Mouse (Mus musculus) c-Kit-positive CD71-negative TER-119-negative erythroid progenitor cells, embryonic 14.5 days (primary cell): ENCODE data around the gene Mrs2.
"Not testable (repeated sequence)": the region's sequence is repeated elsewhere in the genome, so short reads cannot be mapped to it uniquely, and the experiment has no call there.

Experiments used
- DNase-seq: peaks from one replicate; pipeline ENCODE4 v3.0.0-alpha.2; 2013; ENCODE audit warnings: low read depth

Mrs2 gene

DNA sequence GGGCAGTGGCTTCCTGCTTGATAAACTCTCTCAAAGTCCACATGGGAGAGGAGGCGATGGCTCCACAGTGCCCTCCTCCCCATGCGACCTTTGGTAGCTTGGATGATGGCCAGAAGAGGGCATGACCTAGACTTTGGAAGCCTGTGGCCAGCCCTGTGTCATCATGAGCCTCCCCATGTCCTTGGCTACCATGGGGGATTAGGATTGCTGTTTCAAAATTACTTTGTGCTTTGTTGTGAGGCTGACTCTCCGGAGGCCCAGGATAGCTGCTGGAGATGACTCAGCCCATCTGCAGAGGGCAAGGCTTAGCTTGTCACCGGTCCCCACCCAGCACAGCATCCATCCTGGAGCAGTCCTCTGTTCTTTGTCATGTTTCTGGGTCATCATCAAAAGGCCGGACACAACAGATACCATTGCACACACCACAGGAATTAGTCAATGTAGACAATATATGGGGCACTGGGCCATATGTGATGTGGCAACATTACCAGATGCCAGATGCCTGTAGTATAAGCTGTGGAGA is 42.3 kb downstream of the Mrs2 start:
- DNase-seq: no peak

DNA sequence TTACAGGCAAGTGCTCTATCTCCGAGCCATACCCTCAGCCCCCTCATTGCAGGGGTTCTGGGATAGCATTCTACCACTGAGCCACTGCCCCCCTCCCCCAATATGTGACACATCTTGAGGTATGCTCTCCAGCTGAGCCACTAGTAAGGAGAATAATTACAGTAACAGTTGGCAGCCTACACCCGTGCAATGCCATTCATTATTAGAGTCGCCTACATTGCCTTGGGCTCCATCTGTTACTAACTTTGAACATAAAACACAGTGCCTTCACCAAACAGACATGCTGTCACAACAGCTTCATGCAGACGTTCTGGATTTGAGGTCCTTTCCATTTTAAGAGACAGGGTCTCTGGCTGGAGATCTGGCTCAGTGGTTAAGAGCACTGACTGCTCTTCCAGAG is 43.8 kb downstream of the Mrs2 start:
- DNase-seq: no peak

DNA sequence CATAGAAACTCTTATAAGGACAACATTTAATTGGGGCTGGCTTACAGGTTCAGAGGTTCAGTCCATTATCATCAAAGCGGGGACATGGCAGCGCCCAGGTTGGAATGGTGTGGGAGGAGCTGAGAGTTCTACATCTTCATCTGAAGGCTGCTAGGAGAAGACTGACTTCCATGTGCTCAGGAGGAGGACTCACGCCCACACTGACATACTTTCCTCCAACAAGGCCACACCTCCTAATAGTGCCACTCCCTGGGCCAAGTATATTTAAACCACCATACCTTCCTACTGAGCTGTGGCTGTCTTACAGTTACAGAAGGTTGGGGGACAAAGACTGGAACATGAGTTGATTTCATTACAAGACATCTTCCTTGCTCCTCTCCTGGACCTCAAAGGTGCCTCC is 48.4 kb downstream of the Mrs2 start:
- not testable (repeated sequence) for DNase-seq

DNA sequence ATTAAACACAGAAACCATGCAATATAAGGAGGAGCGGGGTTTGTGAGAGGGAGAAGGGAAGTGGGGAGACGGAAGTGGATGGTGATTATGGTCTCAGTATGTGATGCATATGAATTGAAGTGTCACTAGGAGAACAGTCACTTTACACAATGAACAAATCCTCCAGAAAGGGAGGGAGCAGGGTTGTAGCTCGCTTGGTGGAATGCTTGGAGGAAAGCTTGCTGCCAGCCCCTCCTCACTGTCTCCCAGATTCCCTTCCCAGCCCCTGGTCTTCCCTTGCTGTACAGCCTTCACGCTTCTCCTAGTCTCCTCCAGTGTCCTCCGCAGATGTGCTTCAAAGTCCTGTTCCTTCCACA is 54.4 kb downstream of the Mrs2 start:
- no peak for DNase-seq

DNA sequence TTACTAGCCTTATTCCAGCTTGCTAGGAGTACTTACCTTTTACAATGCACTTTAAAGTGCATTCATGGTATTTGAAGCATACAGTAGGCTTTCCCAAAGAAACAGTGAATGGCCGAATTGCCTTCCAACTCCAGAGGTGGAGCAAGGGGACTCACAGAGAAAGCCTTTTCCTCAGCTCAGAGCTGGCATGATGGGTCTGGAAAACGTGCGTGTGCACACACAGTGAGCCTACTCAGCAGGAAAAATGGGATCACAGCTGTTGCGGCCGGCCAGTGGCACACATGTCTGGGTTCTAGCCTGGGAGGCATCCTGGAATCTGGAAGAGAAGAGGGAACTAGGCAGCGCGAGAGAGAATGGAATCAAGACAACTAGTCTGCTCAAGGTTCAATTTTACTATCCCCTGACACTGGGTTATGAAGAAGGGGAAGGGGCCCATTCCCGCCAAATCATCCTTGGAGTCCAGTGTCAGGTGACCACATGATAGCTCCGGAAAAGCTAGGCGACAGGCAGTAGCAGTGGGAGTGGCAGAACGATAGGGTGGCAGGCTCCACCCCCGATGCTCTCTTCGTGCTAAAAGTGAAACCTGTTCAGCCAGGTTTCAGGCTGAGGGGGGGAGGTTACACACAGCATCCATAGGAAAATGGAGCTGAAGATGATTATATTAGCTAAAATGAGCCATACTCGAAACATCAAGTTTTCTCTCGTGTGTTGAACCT is 54.9 kb downstream of the Mrs2 start:
- no peak for DNase-seq

DNA sequence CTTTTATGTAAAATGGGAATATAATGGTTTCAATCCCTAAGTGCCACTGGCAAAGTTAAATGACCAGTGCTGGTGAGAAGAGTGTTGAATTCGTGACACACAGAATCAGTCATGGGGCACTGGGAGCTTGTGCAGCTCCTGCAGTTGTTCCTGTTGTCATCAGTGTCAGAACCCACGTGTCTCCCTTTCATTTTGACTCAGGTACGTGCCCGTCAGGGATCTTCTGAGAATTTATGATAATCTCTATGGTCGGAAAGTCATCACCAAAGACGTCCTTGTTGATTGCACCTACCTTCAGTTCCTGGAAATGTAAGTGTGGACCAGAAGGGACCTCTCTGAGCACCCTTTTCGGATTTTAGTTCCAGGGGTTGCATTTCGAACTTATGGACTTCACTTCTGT is 58.1 kb downstream of the Mrs2 start:
- no peak for DNase-seq

DNA sequence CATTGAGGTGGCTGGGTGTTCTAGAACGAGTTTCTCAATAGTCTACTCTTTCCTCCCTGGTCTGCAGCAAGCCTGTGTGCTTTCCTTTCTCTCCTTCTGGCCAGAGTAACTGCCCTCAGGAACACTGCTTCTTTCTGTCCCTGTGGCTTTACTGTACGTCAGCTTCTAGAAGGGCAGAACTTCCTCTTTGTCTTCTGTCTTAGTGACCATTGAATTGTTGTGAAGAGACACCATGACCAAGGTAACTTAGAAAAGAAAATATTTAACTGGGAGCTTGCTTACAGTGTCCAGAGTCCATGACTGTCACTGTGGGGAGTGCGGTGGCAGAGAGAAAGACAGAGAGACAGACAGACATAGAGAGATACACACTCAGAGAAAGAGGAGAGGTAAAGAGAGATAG is 60.1 kb downstream of the Mrs2 start:
- no peak for DNase-seq

DNA sequence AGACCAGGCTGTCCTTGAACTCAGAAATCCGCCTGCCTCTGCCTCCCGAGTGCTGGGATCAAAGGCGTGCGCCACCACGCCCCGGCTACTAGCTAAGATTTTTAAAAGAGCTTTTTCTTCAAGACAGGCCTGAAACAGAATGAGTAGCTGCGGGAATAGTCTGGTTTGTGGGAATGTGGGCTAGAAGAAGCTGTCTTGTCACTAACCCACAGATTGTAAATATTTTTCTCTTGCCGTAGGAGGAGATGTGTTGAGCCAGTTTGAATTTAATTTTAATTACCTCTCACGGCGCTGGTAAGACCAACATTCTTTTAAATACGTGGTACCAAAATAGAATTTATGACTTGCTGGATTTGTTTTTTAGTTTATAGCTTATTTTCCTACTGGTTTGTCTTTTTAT is 61.5 kb downstream of the Mrs2 start:
- DNase-seq: no peak

DNA sequence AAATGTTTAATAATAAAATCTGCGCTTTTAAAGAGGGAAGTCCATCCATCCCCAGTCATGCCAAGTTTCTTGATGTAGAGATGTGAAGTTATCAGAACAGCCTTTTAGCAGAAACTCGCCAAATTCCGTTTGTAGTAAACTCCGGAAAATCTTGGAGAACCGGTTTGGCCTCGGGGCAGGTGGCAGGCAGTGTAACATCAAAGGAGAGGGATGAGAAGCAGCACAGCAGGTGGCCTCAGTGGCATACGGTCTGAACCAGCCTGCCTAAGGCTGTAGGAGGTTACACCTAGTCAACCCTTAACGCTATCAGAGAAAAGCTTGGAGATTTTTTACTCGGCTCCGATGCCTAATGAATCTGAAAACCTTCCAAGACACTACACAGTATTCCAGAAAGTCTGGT is 64.7 kb downstream of the Mrs2 start:
- DNase-seq: no peak

DNA sequence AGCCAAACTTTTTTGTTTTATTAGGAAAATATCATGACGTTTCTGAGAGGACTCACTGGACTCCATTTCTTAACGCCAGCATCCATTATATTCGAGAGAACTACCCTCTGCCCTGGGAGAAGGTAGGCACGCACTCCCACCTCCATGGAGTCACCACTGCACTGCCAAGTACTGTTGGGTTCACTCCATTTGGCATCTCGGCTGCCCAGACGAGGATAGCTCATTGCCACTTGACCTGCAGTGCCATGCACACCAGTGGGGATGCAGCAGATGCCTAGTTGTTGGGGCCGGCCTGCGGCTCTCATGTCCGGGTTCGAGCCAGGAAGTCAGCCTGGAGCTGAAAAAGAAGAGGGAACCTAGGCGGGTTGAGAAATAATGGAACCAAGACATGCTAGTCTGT is 65.1 kb downstream of the Mrs2 start:
- no peak for DNase-seq

DNA sequence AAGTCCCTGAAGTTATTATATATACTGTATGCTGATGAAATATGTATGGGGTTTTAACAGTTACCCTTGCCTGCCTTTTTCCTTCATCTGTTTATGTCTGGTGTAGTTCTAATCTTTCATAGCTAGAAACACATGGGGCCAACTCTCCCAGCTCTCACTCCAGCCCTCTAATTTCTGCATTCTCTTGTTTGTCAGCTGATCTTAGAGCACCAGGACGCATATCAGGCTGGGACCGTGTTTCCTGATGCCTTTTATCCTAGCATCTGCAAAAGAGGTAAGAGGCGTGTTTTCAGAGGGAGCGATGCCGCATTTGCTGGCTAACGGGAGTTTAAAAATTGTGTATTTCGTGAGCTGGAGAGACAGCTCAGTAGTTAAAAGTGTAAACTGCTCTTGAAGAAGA is 67.5 kb downstream of the Mrs2 start:
- DNase-seq: no peak

DNA sequence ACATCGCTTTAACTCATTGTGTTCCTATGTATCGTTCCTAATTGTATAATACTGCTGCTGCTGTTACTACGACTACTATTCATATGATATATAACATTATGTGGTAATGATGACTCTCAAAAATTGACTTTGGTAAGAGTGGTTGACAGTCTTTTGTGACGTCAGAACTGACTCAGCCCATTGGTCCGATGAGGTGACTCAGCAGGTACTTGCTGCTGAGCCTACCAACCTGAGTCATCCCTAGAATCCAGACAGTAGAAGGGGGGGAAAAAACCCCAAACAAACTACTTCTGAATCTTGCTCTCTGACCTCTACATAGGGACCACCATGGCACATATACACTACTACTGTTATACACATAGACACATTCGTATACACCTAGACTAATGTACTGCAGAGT is 71.3 kb downstream of the Mrs2 start:
- no peak for DNase-seq

DNA sequence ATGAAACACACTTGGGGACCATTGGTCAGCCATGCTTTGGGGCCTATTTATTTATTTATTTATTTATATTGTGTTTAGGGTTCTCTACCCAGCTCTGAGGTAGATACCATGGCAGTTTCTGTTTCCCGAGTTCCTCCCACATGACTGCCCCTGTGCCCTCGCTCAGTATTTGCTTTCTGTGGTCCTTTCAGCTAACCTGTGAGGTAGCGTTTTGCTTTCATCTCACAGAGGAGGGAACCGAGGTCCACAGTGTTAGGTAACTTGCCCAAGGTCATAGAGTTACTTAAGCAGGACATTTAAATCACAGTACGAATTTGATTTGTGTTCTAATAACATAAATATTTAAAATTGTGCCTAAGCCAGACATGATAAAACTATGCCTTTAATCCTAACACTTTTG is 73.0 kb downstream of the Mrs2 start:
- DNase-seq: no peak

DNA sequence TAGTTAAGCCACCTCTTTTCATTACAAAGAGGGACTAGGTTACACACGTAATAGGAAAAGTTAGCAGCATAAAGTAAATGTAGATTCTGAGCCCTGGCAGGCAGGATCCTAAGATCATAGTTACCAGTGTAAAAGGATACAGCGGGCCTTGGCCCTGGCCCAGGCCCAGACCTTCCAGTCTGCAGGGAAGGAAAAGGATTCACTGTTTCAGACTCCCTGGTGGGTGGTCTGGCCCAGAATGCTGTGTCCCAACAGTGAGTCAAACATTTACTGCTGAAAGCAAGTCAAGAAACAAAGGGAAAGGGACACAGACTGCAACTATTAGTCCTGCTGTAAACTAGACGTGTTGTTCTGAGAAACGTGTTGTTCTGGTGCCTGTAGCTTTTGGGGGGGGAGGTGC is 74.6 kb downstream of the Mrs2 start:
- DNase-seq: no peak

DNA sequence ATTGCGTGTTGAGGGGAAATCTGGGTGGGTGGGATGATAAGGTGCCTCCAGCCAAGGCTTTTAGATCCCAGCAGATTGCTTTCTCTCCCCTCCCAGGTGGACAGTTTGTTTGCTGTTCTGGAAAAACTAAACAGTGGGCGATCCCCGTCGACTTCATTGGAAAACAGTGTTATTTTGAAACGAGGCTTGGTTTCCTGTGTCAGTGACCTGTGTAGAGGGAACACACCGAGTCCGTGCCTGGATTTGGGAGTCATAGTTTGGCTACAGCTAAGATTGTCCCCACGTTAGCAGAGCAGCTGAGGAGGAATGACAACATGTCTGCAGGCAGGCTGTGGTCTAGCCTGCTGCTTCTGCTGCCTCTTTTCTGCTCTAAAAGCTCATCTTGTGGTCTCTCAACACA is 76.9 kb downstream of the Mrs2 start:
- no peak for DNase-seq

DNA sequence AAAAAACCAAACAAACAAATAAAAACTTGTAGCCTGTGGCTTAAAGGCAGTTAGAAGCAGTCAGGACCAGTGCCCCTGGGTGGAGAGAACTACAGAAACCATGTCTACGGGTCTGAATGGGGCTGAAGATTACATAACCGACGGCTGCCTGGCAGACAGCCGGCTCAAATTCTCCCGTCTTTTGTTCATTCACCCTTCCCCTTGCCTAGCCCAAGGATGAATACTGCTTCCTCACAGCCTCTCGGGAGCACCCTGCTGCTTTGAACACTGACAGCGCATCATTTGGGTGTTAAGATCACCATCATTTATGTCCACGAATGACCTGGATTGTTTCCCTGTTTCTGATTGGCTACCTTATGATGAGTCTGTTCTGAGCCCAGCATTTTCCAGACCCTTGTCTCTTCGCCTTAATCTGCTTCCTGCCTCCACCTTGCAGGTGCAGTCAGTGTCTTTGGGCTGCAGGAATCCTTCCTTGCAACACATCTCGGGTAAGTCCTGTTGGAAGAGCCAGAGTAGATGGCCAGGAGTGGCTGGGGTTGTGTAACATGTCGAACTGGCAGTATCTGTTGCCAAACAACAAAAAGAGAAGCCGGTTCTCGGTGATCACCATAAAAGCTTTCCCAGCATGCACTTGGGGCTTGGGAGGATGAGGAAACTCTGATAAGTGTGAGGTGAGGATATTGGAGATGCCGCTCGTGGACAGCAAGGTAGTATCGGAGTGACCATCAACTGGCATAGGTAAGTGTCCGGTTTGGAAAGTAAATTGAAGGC is 77.5 kb downstream of the Mrs2 start, which contains the start of gene Gpld1:
Gpld1 (plus strand) TSS at position 641 of the 771 bp plus-strand sequence.
- DNase-seq: no peak

DNA sequence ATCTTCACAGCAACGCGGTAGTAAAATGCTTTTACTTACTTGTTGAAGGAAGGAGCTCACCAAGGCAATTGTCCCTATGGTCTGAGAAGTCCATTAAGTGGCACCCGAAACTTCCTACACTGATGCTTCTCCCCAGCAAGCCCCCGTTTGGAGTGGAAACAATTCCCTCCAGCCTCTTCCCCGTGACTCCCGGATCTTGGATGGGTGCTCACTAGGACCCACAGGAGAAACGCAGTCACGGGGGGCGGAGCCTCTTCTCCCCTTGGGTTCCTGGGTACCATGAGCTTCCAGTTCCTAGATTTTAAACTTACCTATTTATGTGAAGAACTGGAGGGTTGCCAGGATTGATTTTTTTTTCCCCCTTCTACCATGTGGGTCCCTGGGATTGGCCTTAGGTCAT is 80.7 kb downstream of the Mrs2 start:
- DNase-seq: no peak

DNA sequence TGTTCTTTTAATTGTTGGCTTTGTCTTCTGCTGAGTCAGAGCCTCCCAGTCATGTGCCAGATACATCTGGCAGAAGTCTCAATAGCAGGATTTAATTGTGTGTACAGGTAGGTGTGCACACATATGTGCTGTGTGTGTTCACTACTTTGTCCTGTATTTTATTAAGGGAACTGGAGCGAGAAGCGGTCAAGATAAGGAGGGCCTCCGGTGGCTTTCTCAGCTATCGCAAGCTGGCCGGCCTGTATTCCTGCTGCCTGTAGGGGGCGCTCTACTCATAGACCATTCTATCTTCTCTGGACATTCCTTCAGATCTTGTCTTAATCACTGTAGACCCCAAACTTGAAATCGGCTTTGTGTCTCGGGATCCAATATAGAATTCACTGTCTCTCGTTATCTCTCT is 81.5 kb downstream of the Mrs2 start:
- DNase-seq: peak; percentile 62

DNA sequence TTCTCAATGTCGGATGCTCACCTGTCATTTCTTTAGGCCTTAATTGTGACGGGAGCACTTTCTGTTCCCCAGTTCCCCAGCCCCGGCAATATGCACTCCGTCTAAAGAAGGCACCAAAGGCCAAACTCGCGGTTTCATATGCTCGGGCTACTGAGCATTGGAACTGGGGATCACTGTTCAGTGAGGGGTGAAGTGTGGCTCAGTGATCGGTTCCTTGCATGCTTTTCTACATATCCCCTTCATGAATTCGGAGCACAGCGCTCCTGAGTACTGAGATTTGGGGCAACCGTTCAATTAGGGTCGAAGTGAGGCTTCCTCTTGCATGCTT is 82.4 kb downstream of the Mrs2 start:
- DNase-seq: no peak
